Mouse (Mus musculus): ENCODE data around the gene Zfp524. TPM values are rescaled to one million over a fixed set of nuclear protein-coding genes. Genes with fewer than 3 reads are reported as not detected.
"Not testable (repeated sequence)": the region's sequence is repeated elsewhere in the genome, so short reads cannot be mapped to it uniquely, and the experiment has no call there.

Gene Zfp524
- total RNA-seq, 1 experiment from 2014 or later: 7.4 TPM

DNA sequence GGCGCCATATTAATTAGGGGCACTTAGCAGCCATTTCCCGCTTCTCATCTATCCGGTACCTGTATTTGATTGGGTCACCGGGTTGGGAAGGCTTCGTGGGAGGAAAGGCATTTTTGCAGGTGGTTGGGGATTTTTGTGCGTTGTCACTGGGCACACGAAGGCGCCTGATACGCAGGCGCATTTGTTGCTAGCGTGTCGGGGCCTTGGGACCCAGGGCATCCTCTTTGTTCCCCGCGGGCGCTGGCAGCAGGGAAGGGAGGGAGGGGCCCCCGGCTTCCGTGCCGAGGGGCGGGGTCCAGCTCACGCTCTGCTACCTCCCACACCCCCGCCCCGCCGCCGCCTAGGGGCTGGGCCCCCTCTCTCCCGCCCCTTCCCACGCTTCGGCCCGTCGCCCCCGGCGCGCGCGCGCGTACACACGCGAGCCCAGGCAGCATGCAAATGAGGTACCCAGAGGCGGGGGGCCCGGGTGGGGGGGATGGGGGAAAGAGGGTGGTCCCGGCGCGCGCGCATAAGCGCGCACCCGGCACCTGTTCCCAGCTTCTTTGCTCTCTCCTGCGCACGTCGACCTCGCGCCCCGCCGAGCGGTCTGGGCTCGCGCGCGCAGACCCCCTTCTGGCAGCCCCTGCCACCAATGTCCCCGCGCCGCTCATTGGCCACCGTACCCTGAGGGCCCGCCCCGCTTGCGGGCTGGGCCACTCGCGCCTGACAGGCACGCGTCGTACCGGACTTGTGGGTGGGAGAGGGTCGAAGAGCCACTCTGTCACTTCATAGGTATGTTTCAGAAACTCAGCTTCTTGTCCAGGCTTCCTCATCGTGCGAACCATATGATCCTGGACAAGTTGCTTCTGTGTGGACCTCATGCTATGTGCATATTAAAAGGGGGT is 1.1 kb downstream of the Zfp524 start, which contains the start of gene Gm44973:
Gene Gm44973, plus strand, starts transcription at position 379 of the 884 bp plus-strand sequence.
- peak; percentile 61 for ATAC-seq (replicated peaks; ENCODE audit: low read depth, poor library complexity, severe bottlenecking)

DNA sequence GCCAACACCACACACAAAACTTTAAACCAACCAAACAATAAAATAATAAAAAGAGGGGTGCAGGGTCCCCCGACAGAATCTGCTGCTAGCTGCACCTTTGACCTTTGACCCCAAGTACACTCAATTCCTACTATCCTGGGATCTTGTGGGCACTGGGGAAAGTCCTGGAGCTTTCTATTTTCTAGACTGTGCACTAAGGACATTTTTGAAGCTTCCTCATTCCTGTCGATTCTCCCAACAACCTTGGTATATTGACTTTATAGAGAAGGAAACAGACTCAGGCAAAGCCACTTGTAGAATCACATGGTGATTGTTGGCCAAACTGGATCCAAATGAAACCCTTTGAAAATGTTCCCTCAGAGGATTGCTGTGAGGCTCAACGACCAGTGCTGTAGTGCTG is 1.8 kb downstream of the Zfp524 start:
- no peak for ATAC-seq (replicated peaks; ENCODE audit: low read depth, poor library complexity, severe bottlenecking)

DNA sequence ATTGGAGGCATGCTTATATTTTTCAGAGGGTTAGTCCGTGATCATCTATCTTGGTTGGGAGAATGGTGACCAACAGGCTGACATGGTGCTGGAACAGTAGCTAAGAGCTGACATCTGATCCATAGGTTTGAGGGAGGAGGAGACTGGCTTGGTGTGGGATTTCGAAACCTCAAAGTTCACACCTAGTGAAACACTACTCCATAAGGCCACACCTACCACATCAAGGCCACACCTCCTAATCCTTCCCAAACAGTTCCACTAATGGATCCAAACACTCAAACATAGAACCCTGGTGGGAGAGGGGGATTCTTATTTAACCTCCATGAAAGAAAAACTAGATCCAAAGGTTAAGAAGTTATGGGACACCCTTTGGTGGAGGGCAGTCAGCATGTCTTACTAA is 2.7 kb downstream of the Zfp524 start:
- ATAC-seq (replicated peaks; ENCODE audit: low read depth, poor library complexity, severe bottlenecking): no peak

DNA sequence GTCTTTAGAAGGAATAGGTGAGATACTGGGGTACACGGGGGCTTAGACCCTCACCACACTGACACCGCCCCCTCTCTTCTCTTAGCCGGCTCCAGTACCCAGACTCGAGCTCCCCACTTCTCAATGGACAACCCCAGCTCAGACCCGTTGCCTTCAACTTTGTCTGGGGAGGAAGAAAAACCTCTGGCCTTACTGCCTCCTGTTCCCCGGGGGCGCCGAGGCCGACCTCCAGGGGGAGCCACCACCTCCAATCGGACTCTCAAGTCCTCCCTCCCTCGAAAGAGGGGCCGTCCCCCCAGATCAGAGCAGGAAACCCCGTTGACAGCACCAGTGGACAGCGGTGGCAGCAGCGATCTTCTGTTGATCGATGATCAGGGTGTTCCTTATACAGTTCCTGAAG is 3.1 kb downstream of the Zfp524 start:
- ATAC-seq (replicated peaks; ENCODE audit: low read depth, poor library complexity, severe bottlenecking): no peak

DNA sequence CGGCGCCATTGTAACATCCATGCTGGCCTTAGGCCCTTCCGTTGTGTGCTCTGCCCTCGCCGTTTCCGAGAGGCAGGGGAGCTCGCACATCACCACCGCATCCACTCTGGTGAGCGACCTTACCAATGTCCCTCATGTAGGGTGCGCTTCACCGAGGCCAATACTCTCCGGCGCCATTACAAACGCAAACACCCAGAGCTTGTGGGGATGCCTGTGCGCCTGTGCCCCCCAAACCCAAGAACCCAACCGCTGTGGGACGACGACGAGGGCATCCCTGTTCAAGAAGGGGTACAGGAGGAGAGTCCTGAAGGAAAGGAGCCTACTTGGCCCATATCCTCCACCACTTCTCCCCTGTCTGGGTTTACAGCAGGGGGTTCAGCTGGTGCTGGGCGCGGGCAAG is 3.7 kb downstream of the Zfp524 start:
- no peak for ATAC-seq (replicated peaks; ENCODE audit: low read depth, poor library complexity, severe bottlenecking)

DNA sequence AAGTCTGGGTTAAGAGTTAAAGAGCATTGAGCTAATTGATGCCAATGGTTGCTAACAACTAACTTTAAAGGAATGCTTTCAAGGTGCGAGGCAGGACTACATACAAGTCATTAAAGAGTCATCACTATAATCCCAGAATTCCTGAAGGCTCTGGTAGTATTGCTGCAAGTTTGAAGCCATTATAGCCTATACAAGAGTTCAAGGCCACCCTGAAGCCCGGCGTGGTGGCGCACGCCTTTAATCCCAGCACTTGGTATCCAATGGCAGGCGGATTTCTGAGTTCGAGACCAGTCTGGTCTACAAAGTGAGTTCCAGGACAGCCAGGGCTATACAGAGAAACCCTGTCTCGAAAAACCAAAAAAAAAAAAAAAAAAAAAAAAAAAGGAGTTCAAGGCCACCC is 5.4 kb downstream of the Zfp524 start:
- ATAC-seq (replicated peaks; ENCODE audit: low read depth, poor library complexity, severe bottlenecking): not testable (repeated sequence)

DNA sequence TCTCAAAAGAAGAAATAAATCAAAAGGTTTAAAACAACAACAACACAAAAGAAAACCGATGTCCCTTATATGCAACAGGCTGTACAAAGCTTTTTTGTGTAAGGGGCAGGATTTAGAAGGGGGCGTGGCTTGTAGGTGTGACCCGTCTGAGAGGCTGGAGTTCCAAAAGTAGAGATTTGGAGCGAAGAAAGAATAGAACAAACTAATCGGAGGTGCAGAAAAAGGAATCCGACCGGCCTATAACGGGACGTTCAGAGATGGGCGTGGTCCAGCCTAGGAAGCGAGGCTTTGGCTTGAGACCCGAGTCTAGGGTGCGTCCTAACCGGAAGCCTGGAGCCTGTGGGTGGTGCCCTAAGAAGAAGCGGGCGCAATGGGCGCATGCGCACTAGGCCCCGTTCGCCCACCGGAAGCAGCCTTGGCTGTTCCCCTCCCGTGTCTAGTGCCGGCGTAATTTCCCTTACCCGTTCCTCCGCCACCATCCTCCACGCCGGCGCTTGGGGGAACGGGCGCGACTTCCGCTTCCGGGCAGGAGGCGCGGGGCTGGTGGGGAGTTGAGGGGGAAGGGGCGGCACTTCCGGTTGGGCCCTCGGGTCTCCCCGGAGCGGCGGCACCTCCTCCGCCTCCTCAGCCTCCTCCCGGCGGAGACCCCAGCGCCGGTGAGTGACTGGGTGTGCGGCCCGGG is 5.9 kb downstream of the Zfp524 start, which contains the start of the genes Zfp865 and Ccdc106:
Gene Zfp865, plus strand, starts transcription at position 377 of the 682 bp plus-strand sequence.
Gene Ccdc106, plus strand, starts transcription at position 554 of the 682 bp plus-strand sequence.
- peak; percentile 85 for ATAC-seq (replicated peaks; ENCODE audit: low read depth, poor library complexity, severe bottlenecking)

DNA sequence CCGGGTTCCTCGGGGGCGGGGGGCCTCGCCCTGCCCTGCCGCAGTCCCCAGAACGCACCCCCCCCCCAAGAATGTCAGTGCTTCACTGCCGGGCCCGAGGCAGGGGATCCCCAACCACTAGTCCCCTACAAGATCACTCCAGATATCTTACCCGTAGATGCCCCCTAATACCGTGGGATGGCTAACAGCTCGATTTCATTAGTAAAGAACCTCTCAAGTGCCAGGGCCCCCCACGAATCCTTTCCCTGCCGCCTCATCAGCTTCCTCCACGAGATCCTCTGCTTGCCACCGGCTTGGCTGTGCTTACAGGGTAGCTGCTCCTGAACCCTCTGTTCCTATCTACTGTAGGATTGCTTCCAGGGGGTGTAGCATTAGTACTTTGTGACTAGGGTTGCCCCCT is 6.5 kb downstream of the Zfp524 start:
- no peak for ATAC-seq (replicated peaks; ENCODE audit: low read depth, poor library complexity, severe bottlenecking)

DNA sequence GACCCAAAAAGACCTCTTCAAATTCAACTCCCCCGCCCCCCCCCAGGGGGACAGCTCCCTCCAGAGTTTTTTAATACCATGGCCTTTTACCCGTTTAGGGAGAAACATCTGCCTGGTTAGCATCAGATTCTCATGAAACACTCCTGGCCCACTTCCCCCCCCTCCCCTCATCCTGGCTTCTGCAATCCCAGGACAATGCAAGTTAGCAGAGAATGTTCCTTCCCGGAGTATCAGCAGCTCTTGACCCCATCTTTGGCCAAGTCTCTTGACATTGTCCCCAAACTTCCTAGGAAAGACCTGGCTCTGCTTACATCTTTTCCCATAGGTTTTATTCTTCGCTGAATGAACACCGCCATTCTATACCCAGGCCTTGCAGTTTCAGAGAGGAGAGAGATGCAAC is 7.0 kb downstream of the Zfp524 start:
- ATAC-seq (replicated peaks; ENCODE audit: low read depth, poor library complexity, severe bottlenecking): no peak

DNA sequence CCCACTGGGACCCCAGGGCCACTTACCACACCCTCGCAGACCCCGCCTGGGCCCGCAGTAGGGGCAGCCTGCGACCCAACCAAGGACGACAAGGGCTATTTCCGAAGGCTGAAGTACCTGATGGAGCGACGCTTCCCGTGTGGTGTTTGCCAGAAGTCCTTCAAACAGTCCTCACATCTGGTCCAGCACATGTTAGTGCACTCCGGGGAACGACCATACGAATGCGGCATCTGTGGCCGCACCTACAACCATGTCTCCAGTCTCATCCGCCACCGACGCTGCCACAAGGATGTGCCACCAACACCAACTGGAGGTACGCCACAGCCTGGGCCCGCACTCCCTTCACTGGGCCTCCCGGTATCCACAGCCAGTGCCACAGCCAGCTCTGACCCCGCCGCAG is 15.3 kb downstream of the Zfp524 start:
- no peak for ATAC-seq (replicated peaks; ENCODE audit: low read depth, poor library complexity, severe bottlenecking)

DNA sequence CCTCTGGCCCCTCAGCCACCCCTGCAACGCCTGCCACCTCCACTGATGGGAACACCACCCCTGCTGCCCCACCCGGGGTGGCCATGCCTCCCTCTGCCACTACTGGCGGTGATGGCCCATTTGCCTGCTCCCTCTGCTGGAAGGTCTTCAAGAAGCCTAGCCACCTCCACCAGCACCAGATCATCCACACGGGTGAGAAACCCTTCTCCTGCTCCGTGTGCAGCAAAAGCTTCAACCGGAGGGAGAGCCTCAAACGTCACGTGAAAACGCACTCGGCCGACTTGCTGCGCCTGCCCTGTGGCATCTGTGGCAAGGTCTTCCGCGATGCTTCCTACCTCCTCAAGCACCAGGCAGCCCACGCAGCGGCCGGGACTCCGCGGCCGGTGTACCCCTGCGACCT is 15.7 kb downstream of the Zfp524 start:
- ATAC-seq (replicated peaks; ENCODE audit: low read depth, poor library complexity, severe bottlenecking): no peak

DNA sequence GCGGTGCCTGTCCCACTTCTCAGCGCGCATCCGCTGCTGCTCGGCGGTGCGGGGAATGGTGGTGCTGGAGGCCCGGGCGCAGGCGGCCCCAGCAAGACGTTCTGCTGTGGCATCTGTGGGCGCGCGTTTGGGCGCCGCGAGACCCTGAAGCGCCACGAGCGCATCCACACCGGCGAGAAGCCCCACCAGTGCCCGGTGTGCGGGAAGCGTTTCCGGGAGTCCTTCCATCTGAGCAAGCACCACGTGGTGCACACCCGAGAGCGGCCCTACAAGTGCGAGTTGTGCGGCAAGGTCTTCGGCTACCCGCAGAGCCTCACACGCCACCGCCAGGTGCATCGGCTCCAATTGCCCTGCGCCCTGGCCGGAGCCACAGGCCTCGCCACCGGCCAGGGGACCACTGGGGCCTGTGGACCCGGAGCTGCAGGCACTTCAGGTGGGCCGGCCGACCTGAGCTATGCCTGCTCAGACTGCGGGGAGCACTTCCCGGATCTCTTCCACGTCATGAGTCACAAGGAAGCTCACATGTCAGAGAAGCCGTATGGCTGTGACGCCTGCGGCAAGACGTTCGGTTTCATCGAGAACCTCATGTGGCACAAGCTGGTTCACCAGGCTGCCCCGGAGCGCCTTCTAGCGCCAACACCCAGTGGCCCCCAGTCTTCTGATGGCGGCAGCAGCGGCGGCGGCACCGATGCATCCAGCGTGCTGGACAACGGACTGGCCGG is 16.5 kb downstream of the Zfp524 start:
- ATAC-seq (replicated peaks; ENCODE audit: low read depth, poor library complexity, severe bottlenecking): no peak

DNA sequence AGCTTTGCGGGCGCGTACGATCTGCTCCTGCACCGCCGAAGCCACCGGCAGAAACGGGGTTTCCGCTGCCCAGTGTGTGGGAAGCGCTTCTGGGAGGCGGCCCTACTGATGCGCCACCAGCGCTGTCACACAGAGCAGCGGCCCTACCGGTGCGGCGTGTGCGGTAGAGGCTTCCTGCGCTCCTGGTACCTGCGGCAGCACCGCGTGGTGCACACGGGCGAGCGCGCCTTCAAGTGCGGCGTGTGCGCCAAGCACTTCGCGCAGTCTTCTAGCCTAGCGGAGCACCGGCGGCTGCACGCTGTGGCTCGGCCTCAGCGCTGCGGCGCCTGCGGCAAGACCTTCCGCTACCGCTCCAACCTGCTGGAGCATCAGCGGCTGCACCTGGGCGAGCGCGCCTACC is 17.3 kb downstream of the Zfp524 start:
- no peak for ATAC-seq (replicated peaks; ENCODE audit: low read depth, poor library complexity, severe bottlenecking)

DNA sequence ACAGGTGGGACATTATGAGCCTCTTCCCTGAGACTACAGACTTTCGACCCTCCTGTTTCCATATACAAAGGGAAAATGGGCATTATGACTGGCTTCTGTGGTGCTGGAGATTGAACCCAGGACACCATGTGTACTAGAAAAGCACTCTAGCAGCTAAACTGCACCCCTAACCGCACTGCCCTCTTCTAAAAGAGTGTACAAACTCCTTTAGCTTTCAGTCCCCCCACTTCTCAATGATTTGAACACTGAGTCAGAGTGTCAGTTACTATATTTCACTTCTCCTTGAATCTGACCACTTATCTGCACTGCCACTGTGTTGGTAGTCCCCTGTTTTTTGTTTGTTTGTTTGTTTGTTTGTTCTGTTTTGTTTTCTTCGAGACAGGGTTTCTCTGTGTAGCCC is 19.6 kb downstream of the Zfp524 start, which contains the start of gene 4632433K11Rik:
Gene 4632433K11Rik, plus strand, starts transcription at position 301 of the 400 bp plus-strand sequence.
- ATAC-seq (replicated peaks; ENCODE audit: low read depth, poor library complexity, severe bottlenecking): no peak

DNA sequence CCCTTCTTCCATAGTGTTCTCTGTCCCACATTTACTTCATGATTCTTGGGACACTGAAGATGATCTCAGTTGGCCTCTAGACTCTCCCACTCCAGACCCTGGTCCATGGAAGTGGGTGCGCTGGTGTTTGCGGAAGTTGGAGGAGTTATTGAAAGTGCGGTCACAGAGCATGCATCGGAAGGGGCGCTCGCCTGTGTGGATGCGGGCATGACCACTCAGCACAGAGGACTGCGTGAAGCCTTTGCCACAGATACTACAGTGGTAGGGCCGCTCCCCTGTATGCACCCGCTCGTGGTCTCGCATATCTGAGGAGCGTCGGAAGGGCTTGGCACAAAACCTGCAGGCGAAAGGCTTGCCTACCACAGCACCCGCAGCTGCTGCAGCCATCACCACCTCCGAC is 21.4 kb downstream of the Zfp524 start:
- no peak for ATAC-seq (replicated peaks; ENCODE audit: low read depth, poor library complexity, severe bottlenecking)

DNA sequence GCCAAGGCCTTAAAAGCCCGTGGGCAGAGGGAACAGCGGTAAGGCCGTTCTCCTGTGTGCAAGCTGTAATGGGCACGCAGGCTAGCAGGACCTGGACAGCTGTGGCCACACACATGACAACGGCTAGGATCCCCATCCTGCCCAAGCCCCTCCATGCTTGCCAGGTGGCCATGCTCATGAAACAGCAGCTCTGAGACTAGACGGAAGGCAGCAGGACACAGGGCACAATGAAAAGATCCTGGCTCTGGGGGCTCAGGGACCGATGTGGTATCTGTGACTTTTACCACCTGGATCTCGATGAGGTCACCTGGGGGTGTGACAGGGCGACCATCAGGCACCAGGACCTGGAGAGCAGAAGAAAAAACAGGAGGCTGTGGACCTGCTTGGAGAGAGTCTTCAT is 21.9 kb downstream of the Zfp524 start:
- ATAC-seq (replicated peaks; ENCODE audit: low read depth, poor library complexity, severe bottlenecking): no peak

DNA sequence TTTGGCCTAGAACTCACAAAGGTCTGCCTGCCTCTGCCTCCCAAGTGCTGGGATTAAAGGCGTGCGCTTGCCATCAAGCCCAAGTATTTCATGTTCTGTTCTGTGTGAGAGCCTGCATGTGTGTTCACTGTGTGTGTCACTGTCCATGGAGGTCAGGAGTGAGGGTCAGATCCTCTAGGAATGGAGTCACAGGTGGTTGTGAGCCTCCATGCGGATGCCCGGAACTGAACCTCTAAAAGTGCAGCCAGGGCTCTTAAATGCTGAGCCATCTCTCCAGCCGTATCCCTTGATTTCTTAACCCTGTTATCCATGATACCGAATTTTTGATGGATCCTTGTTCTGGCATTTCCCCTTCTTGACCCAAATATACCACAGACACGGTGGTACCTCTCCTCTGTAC is 22.8 kb downstream of the Zfp524 start:
- no peak for ATAC-seq (replicated peaks; ENCODE audit: low read depth, poor library complexity, severe bottlenecking)

DNA sequence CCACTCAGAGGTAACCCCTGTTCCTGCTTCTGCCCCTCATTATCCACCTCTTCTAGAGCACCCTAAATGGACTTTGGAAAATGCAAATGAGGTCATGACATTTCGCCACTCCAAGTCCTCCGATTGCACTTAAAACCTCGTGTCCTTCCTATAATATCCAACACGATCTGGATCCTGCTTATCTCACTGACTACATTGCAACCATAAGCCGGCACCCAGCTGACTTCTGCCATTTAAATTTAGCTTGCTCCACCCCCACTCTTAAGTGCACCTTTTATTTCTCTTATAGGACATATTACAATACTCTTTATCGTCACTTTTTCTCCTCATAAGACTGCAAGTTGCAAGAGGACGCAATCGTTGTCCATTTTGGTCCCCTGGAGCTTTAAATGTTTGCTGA is 23.3 kb downstream of the Zfp524 start:
- no peak for ATAC-seq (replicated peaks; ENCODE audit: low read depth, poor library complexity, severe bottlenecking)

DNA sequence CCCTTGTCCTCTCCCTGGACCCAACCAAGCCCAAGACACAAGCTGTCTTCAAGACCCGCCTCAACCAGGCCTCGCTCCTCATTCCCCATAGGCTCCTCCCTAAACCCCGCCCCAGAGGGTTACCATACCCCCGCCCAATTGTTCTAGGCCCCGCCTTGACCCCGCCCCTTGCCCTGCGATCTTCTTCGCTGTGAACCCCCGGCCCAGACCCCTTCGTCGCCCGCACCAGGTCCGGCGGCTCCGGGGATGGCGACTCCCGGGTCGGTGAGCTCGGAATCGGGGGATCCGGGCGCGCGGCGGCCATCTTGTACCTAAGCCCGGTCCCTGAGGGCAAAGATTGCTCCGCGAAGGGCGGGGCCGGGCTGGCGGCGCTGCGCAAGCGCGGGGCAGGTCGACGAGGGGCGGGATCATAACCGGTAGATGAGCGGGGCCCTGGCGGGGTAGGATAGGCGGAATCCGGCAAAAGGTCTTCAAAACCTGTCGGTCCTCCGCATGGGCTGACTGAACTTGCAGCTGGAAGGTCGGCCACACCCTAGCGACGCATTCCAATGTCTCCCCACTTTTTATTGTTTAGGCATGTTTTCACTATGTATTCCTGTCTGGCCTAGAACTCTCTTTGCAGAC is 24.0 kb downstream of the Zfp524 start, which contains the start of gene Zfp784:
Gene Zfp784, minus strand, starts transcription at position 338 of the 624 bp plus-strand sequence.
- peak; percentile 91 for ATAC-seq (replicated peaks; ENCODE audit: low read depth, poor library complexity, severe bottlenecking)

DNA sequence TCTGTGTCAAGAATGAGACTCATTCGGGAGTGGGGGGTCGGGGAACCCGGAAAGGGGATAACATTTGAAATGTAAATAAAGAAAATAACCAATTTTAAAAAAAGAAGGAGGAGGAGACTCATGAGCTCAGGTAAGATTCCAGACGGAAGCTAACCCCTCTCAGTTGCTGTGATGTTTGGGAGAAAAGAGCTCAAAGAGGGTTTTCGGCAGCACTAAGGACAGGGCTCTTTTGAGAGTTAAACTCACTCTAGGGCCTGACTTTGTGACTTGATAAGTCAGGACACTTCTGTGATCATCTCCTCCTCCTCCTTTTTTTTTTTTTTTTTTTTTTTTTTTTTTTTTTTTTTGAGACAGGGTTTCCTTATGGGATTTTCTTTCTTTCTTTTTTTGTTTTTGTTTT is 24.7 kb downstream of the Zfp524 start:
- ATAC-seq (replicated peaks; ENCODE audit: low read depth, poor library complexity, severe bottlenecking): no peak
